Mouse (Mus musculus): ENCODE data around the gene Ddx52.
A peak's percentile ranks its signal among the peaks of the same experiment; 100 is the strongest.

The Ddx52 gene

GRCm38 (mm10) chr11:83941950-83942840 is at the start of gene Ddx52:
TSS of gene Ddx52 (plus strand) at chr11:83942062.
- peak; percentile 83 for DNase-seq

DNA sequence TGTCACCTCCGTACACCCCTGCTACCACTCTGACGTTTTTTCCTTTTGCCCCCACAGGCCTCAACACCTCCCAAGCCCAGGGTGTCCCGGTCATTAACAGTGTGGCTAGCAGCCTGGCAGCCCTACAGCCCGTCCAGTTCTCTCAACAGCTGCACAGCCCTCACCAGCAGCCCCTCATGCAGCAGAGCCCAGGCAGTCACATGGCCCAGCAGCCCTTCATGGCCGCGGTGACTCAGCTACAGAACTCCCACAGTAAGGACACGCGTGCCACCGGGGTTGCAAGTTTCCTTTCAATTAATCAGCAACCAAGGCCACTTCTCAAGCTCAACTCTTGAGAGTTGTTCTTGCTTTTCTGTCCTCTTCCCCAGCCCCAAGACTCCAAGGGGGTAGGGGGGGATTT is 48.5 kb upstream of the Ddx52 start:
- no peak for DNase-seq

DNA sequence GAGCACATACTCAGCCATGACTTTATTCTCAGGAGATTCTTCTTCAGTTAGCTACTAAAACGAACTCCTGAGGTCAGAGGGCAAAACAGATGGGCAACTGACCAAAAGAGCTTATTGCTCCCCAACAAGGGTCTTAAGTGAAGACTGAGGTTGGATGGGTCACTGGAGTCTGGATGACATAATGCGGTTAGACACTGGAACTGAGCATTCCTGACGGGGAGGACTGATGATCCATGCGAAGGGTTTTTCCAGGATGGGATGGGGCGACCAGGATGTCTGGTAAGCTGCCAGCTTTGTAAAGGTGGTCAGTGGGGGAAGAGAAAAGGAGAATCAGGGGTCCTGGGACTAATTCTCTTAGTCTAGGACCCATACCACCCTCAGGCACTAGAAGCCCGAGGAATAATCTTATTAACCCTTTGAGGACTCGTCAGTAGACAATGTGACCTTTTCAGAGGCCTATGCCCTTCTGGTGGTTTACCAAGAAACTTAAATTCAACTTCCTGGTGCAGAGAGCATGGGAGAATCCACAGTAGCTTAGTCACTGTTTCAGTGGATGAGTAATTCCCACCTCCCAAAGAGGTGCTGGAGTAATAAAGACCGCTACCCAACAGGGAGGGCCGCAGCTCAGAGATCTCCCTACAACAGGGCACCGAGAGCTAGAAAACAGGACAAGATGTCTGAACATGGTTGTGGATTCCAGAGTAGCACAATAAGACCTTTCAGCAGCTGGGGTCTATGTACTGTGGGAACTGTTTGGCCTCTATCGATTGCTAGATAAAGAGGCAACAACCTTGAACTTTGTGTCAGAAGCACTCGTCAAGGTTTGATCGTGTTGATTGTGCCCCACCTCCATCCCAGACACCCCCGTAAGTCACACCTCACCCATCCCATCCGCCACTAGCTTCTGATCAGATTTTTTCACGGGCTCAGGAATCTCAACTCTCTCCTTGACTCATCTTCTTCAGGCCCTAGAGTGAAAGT is 45.1 kb upstream of the Ddx52 start:
- no peak for DNase-seq

GRCm38 (mm10) chr11:83897569-83897968 is 44.3 kb upstream of the Ddx52 start:
- DNase-seq, result no peak

DNA sequence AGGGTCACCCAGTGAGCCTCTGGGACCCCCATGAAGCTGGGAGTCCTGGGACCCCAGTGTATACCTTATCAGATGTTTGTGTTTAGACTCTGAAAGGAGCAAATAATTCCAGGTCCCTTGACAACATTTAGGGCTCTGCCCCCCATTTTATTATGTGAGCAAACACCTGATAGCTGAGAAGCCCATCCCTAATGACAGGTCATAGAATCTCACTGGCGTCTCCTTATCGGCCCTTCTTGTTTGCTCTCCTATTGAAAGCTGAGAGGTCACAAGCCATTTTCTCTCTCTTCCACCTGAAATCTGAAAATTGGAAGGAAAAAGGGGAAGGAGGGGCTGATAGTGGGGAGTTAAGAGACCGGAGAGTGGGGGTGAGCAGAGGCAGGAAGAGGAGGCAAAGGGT is 39.0 kb upstream of the Ddx52 start:
- no peak for DNase-seq

GRCm38 (mm10) chr11:83905756-83906155 is 36.1 kb upstream of the Ddx52 start:
- DNase-seq, result no peak

DNA sequence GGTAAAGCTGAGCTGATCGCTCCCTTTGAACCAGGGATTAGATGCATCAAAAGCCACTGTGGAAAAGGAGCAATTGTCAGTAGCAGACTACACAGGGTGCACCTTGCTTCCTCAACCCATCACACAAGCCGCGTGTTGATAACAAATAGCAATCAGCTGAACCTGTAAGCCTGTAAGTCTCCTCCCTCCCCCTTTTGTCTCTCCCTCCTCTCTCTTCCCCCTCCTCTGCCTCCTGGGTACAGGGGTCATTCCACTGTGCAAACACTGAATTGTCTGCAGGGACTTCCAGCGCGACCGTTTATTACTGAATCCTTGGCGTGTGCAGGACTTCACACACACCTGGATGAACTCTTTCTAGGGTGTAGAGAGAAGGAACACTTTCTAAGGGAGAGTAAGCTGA is 33.5 kb upstream of the Ddx52 start:
- DNase-seq, result no peak

GRCm38 (mm10) chr11:83913824-83914311 is 28.0 kb upstream of the Ddx52 start:
- DNase-seq, result no peak

GRCm38 (mm10) chr11:83914501-83914900 is 27.4 kb upstream of the Ddx52 start:
- no peak for DNase-seq

DNA sequence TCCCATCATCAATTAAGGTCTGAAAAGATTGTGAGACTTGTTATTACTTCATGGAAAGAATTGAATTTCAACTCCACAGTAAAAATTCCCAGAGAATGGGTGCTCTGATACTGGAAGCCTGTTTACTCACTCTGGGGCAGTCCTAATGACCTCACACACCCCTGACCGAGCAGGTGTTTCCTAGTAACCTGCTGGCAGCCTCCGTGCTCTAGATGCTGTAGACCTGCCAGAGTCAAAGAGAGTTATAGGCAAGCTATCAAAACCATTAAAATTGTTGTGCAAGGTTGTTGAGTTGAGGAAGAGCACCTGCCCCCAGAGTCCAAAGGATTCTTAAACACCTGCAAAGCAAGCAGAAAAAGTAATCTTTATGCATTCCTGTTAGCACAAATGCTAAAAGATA is 19.3 kb upstream of the Ddx52 start:
- no peak for DNase-seq

GRCm38 (mm10) chr11:83927097-83927496 is 14.8 kb upstream of the Ddx52 start:
- DNase-seq, result no peak

- no peak for DNase-seq
Measured at GRCm38 (mm10) chr11:83932506-83933106, 9.3 kb upstream of the Ddx52 start.

- DNase-seq, result no peak
Measured at GRCm38 (mm10) chr11:83933376-83933775, 8.5 kb upstream of the Ddx52 start.

DNA sequence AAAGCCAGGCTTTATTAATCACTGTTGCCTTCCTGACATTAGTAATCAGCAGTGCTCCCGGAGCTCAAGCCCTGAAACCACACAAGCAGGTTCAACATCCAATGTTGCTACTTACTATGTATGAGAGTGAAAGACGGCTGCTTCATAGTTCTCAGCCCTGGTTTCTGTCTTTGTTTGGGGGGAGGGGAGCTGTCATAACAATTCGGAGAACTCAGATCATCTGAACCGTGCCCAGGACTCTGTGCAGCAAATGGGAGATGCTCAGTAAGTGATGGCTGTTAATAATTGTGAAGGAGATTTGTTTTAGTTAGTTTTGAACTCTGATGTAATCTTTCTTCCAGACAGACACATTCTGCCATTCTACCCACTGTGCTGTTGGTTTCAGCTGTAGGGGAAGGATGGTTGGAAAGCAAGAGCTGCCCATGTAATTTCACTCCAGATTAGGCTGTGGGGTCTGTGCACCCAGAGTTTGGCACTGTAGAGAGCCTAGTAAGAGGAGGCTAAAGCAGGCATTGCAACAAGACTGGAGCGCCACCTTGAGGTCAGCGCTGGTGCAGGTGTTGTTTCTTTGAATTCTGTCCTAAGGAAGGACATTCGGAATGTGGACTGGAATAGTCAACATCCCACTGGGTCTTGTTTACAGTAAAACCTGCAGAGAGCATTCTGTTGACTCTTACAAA is 5.7 kb upstream of the Ddx52 start:
- peak; percentile 81 for DNase-seq

GRCm38 (mm10) chr11:83938556-83938955 is 3.3 kb upstream of the Ddx52 start:
- DNase-seq, result no peak

DNA sequence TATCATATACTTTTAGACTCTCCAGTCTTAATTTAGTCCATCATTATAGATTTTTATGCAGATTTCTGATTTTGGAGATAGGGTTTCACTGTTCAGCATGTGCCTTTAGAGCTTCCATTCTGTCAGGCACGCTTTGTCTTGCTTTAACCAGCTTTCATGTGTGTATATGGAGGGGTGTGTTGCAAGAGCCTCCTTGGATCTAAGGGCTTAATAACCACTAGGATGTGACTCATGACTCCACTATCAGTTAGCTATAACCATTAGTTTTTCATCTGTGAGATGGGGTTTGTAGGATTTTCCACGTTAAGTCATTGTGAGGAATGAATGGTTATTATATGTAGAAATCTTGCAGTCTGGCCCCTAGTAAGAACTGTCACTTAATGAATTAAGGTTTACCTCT is 15.0 kb downstream of the Ddx52 start:
- no peak for DNase-seq

- no peak for DNase-seq
Measured at GRCm38 (mm10) chr11:83961983-83962382, 20.1 kb downstream of the Ddx52 start.

DNA sequence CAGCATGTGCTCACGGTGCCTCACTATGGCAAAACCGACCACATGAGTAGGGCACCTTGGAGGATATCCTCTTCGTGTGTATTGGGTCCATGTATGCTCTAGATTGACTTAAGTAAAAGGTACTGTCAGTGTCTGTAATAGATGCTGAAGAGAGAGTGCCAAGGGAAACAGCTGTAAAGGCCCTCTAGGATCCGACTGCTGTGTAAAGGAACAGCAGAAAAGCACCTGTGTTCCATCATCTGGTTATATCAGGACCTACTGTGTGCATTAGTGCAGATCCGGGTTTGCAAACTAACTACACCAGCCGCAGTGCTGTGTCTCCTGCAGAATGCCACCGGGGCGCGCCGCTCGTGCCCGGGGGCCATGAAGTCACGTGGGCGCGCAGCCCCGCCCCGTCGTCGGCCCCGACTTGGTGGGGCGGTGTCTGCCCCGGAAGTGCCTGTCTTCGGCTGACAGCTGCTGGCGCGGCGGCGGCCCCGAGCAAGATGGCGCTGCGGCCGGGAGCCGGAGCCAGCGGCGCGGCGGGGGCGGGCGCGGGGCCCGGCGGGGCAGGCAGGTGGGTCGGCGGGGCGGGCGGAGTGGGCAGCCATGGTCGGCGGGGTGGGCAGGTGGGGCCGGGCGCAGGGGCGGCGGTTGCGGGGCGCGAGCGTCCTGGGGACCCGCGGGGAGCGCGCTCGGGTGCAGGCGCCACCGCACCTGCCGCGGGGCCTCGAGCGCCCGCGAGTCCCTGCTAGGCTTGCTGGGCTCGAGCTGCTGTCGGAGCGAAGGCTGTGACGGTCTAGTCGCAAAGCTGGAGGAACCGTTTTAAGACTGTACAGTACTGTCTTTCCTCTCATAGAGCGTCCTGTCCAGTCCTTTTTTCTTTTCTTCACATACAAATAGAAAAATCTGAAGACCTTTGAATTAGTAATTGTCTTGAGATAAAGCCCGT is 22.4 kb downstream of the Ddx52 start, which contains the start of gene Synrg:
TSS of gene Synrg (plus strand) at position 438 of the 931 bp plus-strand sequence.
- DNase-seq, result peak; percentile 89

DNA sequence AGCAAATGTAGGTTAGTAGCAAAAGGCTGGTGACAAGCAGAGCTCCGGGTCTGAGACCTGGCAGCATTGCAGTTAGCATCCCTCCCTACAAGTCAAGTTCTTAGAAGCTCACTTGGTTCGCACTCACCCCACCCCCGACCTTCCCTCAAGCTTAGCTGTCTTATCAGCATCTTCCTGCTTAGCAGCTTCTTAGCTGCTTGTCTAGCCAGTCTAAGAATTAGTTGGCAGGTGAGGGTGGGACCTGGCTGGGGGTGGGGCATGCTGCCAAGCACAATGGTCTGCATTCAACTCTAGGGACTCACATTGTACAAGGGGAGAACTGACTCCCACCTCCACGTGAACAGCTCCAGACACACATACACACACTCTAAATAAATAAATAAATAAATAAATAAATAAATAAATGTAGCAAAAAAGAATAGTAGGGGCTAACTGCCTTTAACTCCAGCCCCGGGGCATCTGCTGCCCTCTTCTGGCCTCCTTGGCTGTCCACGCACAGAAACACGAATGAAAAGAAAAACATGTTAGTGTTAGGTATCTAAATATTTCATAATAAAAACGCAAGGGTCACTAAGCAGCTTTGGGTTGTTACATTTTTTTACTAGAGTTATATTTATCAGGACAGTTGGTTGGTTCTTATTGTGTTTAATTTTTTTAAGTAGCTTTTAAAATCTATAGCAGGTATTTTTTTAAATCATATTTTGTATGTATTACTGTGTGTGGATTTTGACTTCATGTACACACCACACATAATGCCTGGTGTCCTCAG is 25.8 kb downstream of the Ddx52 start:
- DNase-seq, result peak; percentile 18

- DNase-seq, result no peak
Measured at GRCm38 (mm10) chr11:83968205-83968575, 26.3 kb downstream of the Ddx52 start.
